Mouse (Mus musculus): ENCODE measurements around the gene Wdr83. TPM values are rescaled to one million over a fixed set of nuclear protein-coding genes. Genes with fewer than 3 reads are reported as not detected.
"Not testable (repeated sequence)": the region's sequence is repeated elsewhere in the genome, so short reads cannot be mapped to it uniquely, and the experiment has no call there.

Gene Wdr83
- 64.3 and 65.8 TPM in 2 replicates for polyA plus RNA-seq (2016; fragmentation: Nextera tagmentation; extraction: Ambion mirVana)

DNA sequence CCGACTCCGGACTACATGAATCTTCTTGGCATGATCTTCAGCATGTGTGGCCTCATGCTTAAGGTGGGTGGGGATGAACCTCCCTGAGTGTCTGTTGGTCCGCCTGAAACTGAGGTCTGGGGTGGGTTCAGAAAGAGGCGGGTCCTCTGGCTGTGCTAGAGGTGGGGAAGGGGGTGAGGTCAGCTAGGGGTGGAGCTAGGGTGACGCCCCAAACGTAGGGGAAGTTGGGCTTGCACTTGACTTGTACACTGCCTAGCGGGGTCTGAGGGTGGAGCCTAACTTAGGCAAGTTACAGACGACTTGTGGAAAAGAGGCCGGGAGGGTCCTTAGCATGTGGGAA lies at the start of gene Wdr83:
Wdr83 (minus strand) TSS at position 91 of the 340 bp plus-strand sequence.
- H3K36me3 ChIP-seq (replicated peaks) = peaks cover 46% of the 10 kb centered on the region
- no peaks in the 10 kb centered on the region for H3K27me3 ChIP-seq (replicated peaks; ENCODE audit: low read depth, poor library complexity, severe bottlenecking)
- peaks cover 43% of the 10 kb centered on the region for H3K4me1 ChIP-seq
- H3K9me3 ChIP-seq = no peaks in the 10 kb centered on the region
- WGBS = 2% methylated on average over 9 of the region's 9 CpGs
- peak within 1 kb of the TSS; percentile 86 for H3K27ac ChIP-seq (replicated peaks)
- peak; percentile 67 for DNase-seq (ENCODE audit: low spot score)
- peak within 1 kb of the TSS; percentile 96 for H3K4me3 ChIP-seq

DNA sequence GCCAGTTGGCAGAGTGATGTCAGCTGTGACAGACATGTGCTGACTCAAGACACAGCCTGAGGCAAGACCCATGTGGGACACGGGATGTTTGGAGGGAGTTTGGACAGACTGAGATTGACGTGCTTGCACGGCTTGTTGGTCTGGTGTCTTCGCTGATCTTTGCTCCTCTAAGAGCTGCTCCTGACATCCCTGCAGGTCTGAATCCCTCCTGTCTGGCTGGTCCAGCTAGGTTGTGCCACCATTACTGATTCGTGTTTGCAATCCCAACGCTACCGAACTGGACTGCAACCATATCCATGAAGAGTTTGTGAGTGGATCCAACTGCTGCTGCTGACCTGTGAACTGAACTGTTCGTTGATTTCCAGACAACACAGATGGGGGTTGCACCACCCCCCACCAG lies 42.6 kb upstream of the Wdr83 start:
- H3K27ac ChIP-seq (replicated peaks) = no peak overlapping the region
- DNase-seq (ENCODE audit: low spot score) = no peak
- no peaks in the 10 kb centered on the region for H3K9me3 ChIP-seq
- H3K4me1 ChIP-seq = peaks cover 7% of the 10 kb centered on the region
- H3K4me3 ChIP-seq = no peak overlapping the region
- 93% methylated on average over 8 of the region's 8 CpGs for WGBS
- H3K27me3 ChIP-seq (replicated peaks; ENCODE audit: low read depth, poor library complexity, severe bottlenecking) = no peaks in the 10 kb centered on the region
- H3K36me3 ChIP-seq (replicated peaks) = no peaks in the 10 kb centered on the region

DNA sequence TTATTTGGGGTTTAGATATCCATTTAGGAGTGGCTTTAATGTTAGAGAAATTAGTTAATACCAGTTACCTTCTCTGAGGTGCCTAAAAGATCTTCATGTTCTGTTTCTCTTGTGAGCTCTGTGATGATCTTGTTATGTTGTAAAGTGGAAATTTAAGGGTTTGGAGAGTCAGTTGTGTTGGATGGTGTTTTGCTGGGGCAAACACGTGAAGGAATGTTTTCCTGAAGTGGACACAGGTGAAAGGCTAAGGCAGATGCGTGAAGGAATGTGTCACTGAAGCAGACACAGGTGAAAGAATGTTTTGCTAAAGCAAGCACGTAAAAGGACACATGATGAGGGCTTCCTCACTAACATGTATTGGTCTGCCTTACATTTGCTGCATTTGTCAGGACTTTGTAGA lies 41.9 kb upstream of the Wdr83 start, which contains the start of gene Zfp791:
Zfp791 (minus strand) TSS at position 101 of the 400 bp plus-strand sequence.
- H3K4me1 ChIP-seq = peaks cover 10% of the 10 kb centered on the region
- H3K27ac ChIP-seq (replicated peaks) = no peak within 1 kb of the TSS
- no peak for DNase-seq (ENCODE audit: low spot score)
- no peak within 1 kb of the TSS for H3K4me3 ChIP-seq
- H3K36me3 ChIP-seq (replicated peaks) = no peaks in the 10 kb centered on the region
- no peaks in the 10 kb centered on the region for H3K27me3 ChIP-seq (replicated peaks; ENCODE audit: low read depth, poor library complexity, severe bottlenecking)
- WGBS = 78% methylated on average over 3 of the region's 3 CpGs
- no peaks in the 10 kb centered on the region for H3K9me3 ChIP-seq

DNA sequence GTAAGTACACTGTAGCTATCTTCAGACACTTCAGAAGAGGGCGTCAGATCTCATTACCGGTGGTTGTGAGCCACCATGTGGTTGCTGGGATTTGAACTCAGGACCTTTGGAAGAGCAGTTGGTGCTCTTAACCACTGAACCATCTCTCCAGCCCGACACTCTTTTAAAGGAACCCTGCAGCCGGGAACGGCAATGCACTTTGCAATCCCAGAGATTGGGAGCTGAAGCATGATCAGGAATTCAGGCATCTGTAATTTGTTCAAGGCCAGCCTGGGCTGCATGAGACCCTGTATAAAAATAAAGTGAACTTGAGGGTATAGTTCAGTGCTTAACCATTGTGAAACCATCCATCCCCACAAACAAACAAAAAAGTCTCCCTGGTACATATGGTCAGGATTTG lies 39.1 kb upstream of the Wdr83 start:
- H3K27me3 ChIP-seq (replicated peaks; ENCODE audit: low read depth, poor library complexity, severe bottlenecking); DNase-seq (ENCODE audit: low spot score); H3K9me3 ChIP-seq; H3K4me3 ChIP-seq; H3K4me1 ChIP-seq; H3K27ac ChIP-seq (replicated peaks); H3K36me3 ChIP-seq (replicated peaks): not testable (repeated sequence)
- 80% methylated on average over 5 of the region's 5 CpGs for WGBS

DNA sequence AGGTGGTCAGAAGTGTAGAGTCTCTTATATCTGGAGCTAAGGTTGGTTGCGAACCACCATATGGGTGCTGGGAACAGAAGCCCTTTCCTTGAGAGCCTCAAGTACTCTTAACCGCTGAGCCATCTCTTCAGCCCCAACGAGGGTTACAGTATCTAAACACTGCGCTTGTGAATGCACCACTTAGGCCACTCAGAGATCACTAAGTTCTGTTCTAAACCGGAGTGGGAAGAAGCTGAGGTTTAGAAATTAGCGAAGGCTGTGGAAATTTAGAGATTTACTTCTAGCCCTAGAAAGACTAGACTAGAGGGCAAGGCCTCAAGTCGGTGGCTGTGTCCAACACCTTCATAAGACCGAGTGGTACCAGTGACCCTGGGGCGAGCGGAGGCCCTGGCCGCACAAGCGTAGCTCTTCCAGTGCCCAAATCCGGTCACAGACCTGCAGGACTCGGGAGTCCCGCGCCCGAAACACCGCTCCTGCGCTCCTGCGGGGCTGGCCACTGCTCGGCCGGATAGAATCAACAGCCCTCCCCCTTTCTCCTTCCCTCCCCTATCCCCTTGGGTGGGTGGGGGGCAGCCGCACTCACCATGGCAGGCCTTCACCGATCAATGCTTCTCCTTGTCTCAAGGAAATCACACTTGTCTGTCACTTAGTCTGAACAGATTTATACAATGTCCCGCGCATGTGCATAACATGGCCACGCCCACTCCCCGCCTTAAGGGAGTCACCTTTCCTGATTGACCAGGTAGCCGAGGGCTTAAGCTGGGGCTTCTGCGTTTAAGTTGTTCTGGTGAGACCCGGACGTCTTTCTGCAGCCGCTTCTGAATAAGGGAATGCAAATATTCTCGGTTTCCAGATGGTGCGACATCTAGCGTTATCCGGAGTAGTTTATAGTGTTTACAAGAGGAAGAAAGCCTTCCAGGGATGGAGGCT lies 38.2 kb upstream of the Wdr83 start:
- H3K27ac ChIP-seq (replicated peaks) = peak overlapping the region; percentile 82
- peak overlapping the region; percentile 79 for H3K4me3 ChIP-seq
- H3K4me1 ChIP-seq = peaks cover 10% of the 10 kb centered on the region
- H3K27me3 ChIP-seq (replicated peaks; ENCODE audit: low read depth, poor library complexity, severe bottlenecking) = no peaks in the 10 kb centered on the region
- 7% methylated on average over 37 of the region's 37 CpGs for WGBS
- no peaks in the 10 kb centered on the region for H3K9me3 ChIP-seq
- no peaks in the 10 kb centered on the region for H3K36me3 ChIP-seq (replicated peaks)
- DNase-seq (ENCODE audit: low spot score) = peak; percentile 88

DNA sequence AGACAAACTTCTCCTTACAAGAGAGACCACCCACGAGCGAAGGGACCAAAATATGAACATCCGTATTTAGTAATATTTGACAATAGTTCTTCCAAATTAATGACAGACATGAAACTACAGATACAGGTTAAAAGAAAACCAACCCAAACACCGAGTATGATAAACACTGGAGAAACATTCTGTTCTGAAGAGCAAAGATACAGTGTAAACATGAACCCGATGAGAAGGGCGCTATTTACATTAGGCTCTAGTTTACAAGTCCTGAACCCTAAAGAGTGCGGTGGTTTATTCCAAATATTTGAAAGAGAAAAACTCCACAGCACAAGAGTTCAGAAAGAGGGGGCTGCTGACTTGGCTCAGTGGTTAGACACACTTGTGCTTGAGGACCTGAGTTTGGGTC lies 35.9 kb upstream of the Wdr83 start:
- no peak for DNase-seq (ENCODE audit: low spot score)
- peaks cover 4% of the 10 kb centered on the region; the same call in 1 of the 2 replicates for H3K9me3 ChIP-seq
- H3K4me1 ChIP-seq = peaks cover 10% of the 10 kb centered on the region
- no peaks in the 10 kb centered on the region for H3K27me3 ChIP-seq (replicated peaks; ENCODE audit: low read depth, poor library complexity, severe bottlenecking)
- H3K36me3 ChIP-seq (replicated peaks) = peaks cover 7% of the 10 kb centered on the region
- no peak overlapping the region for H3K27ac ChIP-seq (replicated peaks)
- H3K4me3 ChIP-seq = no peak overlapping the region
- 90% methylated on average over 7 of the region's 7 CpGs for WGBS

DNA sequence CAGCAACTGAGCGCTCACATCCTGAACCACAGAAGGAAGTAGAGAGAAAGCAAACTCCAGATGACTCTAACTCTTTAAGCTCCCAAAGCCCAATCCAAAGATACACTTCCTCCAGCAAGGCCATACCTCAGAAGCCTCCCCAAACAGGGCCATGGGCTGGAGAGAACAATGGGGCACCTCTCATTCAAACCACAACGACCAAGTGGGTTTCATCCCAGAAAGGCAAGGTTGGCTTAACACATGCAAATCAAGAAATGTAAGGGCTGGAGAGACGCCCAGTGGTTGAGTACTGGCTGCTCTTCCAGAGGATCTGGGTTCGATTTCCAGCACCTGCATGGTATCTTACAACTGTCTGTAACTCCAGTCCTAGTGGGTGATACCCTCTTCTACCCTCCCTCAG lies 34.4 kb upstream of the Wdr83 start:
- Histone ChIP-seq H3K9me3 (peaks cover 4% of the 10 kb centered on the region; the same call in 1 of the 2 replicates), H3K27ac (replicated peaks) (no peak overlapping the region), H3K36me3 (replicated peaks) (peaks cover 21% of the 10 kb centered on the region), H3K4me1 (peaks cover 10% of the 10 kb centered on the region), H3K27me3 (replicated peaks; ENCODE audit: low read depth, poor library complexity, severe bottlenecking) (no peaks in the 10 kb centered on the region), H3K4me3 (no peak overlapping the region)
- DNase-seq (ENCODE audit: low spot score) = no peak
- WGBS = 78% methylated on average over 4 of the region's 4 CpGs

DNA sequence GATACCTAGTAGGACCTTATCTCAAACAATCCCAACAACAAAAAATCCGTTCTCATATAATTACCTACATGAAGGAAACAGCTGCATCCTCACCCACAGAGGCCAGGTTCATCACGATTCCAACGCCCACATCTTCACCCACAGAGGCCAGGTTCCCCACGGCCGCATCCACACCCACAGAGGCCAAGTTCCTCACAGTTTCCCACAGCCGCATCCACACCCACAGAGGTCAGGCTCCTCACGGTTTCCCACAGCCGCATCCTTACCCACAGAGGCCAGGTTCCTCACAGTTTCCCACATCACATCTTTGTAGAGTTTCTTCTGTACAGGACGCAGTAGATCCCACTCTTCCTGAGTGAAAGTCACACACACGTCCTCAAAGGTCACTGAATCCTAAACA lies 32.1 kb upstream of the Wdr83 start:
- Histone ChIP-seq H3K4me1 (no peaks in the 10 kb centered on the region), H3K27me3 (replicated peaks; ENCODE audit: low read depth, poor library complexity, severe bottlenecking) (no peaks in the 10 kb centered on the region), H3K9me3 (peaks cover 6% of the 10 kb centered on the region; the same call in 1 of the 2 replicates), H3K4me3 (no peak overlapping the region), H3K27ac (replicated peaks) (no peak overlapping the region), H3K36me3 (replicated peaks) (peaks cover 38% of the 10 kb centered on the region)
- no peak for DNase-seq (ENCODE audit: low spot score)
- 95% methylated on average over 10 of the region's 10 CpGs for WGBS

DNA sequence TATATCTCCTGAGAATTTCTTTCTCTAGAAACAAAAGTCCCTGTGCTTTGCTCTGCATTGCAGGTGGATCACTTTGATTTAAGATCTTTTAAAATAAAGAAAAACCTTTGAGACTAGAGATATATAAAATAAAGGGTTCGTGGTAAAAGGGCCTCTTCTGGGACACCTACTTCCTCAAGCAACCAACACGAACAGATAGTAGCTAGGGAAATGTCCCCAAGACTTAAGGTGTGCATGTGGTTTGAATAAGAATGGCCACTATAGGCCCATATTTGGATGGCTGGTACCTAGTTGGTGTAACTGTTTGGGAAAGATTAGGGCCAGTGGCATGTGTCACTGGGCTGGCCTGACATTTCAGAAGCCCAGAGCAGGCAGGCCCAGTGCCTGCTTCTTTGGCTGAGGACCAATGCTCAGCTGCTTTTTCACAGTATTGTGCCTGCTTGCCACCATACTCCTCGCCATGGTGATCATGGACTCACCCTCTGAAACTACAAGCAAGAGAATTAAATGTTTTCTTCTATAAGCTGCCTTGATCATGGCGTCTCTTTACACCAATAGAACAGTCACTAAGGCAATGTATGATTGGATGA lies 19.1 kb upstream of the Wdr83 start:
- H3K36me3 ChIP-seq (replicated peaks) = peaks cover 43% of the 10 kb centered on the region
- WGBS = 84% methylated on average over 4 of the region's 4 CpGs
- H3K4me3 ChIP-seq = no peak overlapping the region
- no peak overlapping the region for H3K27ac ChIP-seq (replicated peaks)
- H3K9me3 ChIP-seq = no peaks in the 10 kb centered on the region
- H3K4me1 ChIP-seq = no peaks in the 10 kb centered on the region
- no peak for DNase-seq (ENCODE audit: low spot score)
- no peaks in the 10 kb centered on the region for H3K27me3 ChIP-seq (replicated peaks; ENCODE audit: low read depth, poor library complexity, severe bottlenecking)

DNA sequence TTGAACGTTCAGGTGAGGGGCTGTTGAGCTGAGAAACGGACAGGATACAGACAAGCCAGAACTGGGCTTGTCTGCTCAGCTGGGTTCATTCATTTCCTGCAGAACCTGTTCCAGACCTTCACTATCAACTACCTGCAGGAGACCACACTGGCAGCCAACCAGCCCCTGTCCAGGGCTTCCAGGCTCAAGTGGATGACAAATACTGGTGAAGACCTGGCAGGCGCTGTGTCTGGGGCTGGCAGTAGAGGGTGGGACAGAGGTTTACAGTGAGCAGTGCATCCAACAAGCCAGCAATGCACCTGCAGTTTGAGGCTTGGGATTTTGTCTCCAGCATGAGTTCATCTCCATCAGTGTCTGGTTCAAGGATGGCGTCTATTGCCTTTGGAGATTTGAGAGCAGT lies 15.7 kb upstream of the Wdr83 start:
- Histone ChIP-seq H3K9me3 (no peaks in the 10 kb centered on the region), H3K36me3 (replicated peaks) (peaks cover 72% of the 10 kb centered on the region), H3K27me3 (replicated peaks; ENCODE audit: low read depth, poor library complexity, severe bottlenecking) (no peaks in the 10 kb centered on the region), H3K27ac (replicated peaks) (no peak overlapping the region), H3K4me1 (no peaks in the 10 kb centered on the region), H3K4me3 (no peak overlapping the region)
- 91% methylated on average over 4 of the region's 4 CpGs for WGBS
- no peak for DNase-seq (ENCODE audit: low spot score)

DNA sequence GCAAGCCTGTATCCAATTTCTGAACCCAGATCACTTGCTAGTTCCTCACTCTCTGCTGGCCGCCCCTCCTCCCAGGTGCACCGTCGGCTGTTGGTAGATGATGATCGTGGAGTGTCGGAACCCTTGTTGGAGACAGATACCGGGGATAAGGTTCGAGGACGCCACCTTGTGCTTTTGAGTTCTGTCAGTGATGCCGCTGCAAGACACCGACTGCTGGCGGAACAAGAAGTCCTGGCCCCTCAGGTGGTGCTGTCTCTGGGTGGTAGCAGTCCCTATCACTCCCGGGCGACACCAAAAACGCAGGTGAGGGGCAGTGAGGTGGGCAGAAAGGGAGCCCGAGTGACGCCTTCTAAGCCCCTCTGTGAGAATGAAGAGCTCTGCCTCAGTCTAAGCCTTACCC lies 15.1 kb upstream of the Wdr83 start:
- DNase-seq (ENCODE audit: low spot score) = no peak
- 94% methylated on average over 16 of the region's 16 CpGs for WGBS
- no peak overlapping the region for H3K4me3 ChIP-seq
- H3K27me3 ChIP-seq (replicated peaks; ENCODE audit: low read depth, poor library complexity, severe bottlenecking) = no peaks in the 10 kb centered on the region
- peaks cover 79% of the 10 kb centered on the region for H3K36me3 ChIP-seq (replicated peaks)
- no peak overlapping the region for H3K27ac ChIP-seq (replicated peaks)
- H3K9me3 ChIP-seq = no peaks in the 10 kb centered on the region
- H3K4me1 ChIP-seq = peaks cover 1% of the 10 kb centered on the region; the same call in 1 of the 2 replicates

DNA sequence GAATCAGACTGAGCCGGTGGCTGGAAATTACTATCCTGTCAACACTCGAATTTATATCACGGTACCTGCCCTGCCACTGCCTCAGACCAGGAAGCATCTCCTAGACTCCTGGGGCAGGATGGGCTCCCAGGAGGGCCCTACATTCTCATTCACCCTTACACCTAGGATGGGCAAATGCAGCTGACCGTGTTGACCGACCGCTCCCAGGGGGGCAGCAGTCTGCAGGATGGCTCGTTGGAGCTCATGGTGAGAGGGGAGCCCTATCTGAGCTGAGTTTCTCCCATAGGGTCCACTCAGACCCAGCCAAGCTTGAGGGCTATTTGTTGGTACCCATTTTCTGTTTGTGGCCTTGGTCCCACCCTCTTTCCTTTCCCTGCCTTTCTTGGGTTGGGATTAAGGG lies 14.5 kb upstream of the Wdr83 start:
- peaks cover 3% of the 10 kb centered on the region; the same call in 1 of the 2 replicates for H3K4me1 ChIP-seq
- DNase-seq (ENCODE audit: low spot score) = no peak
- no peaks in the 10 kb centered on the region for H3K27me3 ChIP-seq (replicated peaks; ENCODE audit: low read depth, poor library complexity, severe bottlenecking)
- H3K36me3 ChIP-seq (replicated peaks) = peaks cover 84% of the 10 kb centered on the region
- 94% methylated on average over 7 of the region's 7 CpGs for WGBS
- no peak overlapping the region for H3K4me3 ChIP-seq
- H3K9me3 ChIP-seq = no peaks in the 10 kb centered on the region
- no peak overlapping the region for H3K27ac ChIP-seq (replicated peaks)

DNA sequence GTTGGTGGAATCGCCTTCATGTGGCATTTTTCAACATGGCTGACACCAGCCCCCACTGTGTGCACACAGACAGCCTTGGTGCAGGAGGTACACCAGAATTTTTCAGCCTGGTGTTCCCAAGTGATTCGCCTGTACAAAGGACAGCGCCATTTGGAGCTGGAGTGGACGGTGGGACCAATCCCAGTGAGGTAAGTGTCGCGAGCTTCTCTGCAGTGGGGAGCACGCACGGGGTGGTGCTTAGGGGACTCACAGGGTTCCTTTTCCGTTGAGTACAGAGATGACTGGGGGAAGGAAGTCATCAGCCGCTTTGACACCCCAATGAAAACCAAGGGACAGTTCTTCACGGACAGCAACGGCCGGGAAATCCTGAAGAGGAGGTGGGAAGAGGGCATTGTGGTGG lies 13.9 kb upstream of the Wdr83 start:
- Histone ChIP-seq H3K4me3 (no peak overlapping the region), H3K36me3 (replicated peaks) (peaks cover 84% of the 10 kb centered on the region), H3K9me3 (no peaks in the 10 kb centered on the region), H3K4me1 (peaks cover 3% of the 10 kb centered on the region; the same call in 1 of the 2 replicates), H3K27ac (replicated peaks) (no peak overlapping the region), H3K27me3 (replicated peaks; ENCODE audit: low read depth, poor library complexity, severe bottlenecking) (no peaks in the 10 kb centered on the region)
- DNase-seq (ENCODE audit: low spot score) = no peak
- WGBS = 90% methylated on average over 13 of the region's 13 CpGs
